Mouse (Mus musculus): ENCODE measurements around the gene Gm21293.

DNA sequence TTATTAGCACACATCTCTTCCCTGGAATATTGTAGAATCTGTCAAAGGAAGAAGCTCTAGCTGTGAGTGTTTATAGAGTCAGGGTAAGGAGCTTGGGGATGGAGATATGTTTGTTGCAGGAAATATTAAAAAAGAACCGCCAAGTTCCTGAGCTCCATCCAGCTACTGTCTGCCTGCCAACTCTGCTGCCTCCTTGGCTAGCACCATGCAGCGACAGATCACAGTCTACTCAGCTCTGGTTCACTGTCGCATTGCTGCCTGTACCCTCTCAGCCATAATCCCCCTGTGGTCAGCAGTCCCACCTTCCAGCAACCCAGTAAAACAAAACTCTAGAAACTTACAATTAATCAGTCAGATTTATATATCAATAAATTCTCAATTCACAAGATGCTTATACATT, 32.7 kb upstream of the Gm21293 start:
- TF ChIP-seq CTCF (IDR thresholded peaks at IDR 0.05; ENCODE audit: extremely low read depth, insufficient read depth, insufficient read length, insufficient replicate concordance) (no peak), POLR2A (IDR thresholded peaks at IDR 0.05; ENCODE audit: low read depth, low read length) (no peak)
